Mouse (Mus musculus) E14TG2a.4 (cell line): Measurements from ENCODE around the gene Pbld2.
A peak's percentile ranks its signal among the peaks of the same experiment; 100 is the strongest.

Experiments
- H3K27me3 ChIP-seq: 2 replicates; pipeline ENCODE4 v1.6.1; 2014; ENCODE audit warnings: low read length, control low read depth; ENCODE audit not compliant: insufficient read depth
- H3K36me3 ChIP-seq: 2 replicates; pipeline ENCODE4 v1.6.1; 2014; ENCODE audit warnings: low read length, control low read depth; ENCODE audit not compliant: insufficient read depth
- H3K4me1 ChIP-seq: replicated peaks from 2 replicates; pipeline ENCODE4 v1.6.1; 2014; ENCODE audit warnings: low read depth, low read length, control low read depth
- H3K4me3 ChIP-seq: replicated peaks from 2 replicates; pipeline ENCODE4 v1.5.1; 2014; ENCODE audit warnings: mild to moderate bottlenecking, low read length
- H3K9me3 ChIP-seq: 2 replicates; pipeline ENCODE4 v1.6.1; 2014; ENCODE audit warnings: low read length, control low read depth
- CTCF ChIP-seq: conservative IDR thresholded peaks from 2 replicates; pipeline ENCODE4 v1.5.1; 2014; ENCODE audit warnings: low read length
- NANOG ChIP-seq: IDR thresholded peaks from 2 replicates; pipeline ENCODE4 v1.6.1; 2014; ENCODE audit warnings: borderline replicate concordance, low read length, mixed read lengths
- POU5F1 ChIP-seq: IDR thresholded peaks from 2 replicates; pipeline ENCODE4 v1.6.1; 2014; ENCODE audit warnings: low read length, borderline replicate concordance

The Pbld2 gene

GRCm38 (mm10) chr10:63022541-63023120 is 1.5 kb upstream of the Pbld2 start:
- H3K4me1 ChIP-seq: peaks cover 54% of the 10 kb centered on the region
- H3K4me3 ChIP-seq: peak overlapping the region; percentile 98
- no peaks in the 10 kb centered on the region for H3K27me3 ChIP-seq
- peaks cover 27% of the 10 kb centered on the region for H3K36me3 ChIP-seq
- no peak for TF ChIP-seq NANOG
- no peak for TF ChIP-seq POU5F1
- TF ChIP-seq CTCF: no peak
- H3K9me3 ChIP-seq: no peaks in the 10 kb centered on the region

- TF ChIP-seq POU5F1 (no peak), CTCF (no peak), NANOG (no peak)
- H3K4me3 ChIP-seq: peak overlapping the region; percentile 98
- H3K27me3 ChIP-seq: no peaks in the 10 kb centered on the region
- peaks cover 22% of the 10 kb centered on the region; the same call in 1 of the 2 replicates for H3K36me3 ChIP-seq
- H3K9me3 ChIP-seq: no peaks in the 10 kb centered on the region
- H3K4me1 ChIP-seq: peaks cover 59% of the 10 kb centered on the region
Measured at GRCm38 (mm10) chr10:63023121-63023748, 880 bp upstream of the Pbld2 start.

GRCm38 (mm10) chr10:63024580-63024910 is 430 bp downstream of the Pbld2 start:
- peaks cover 12% of the 10 kb centered on the region; the same call in 1 of the 2 replicates for H3K36me3 ChIP-seq
- H3K4me3 ChIP-seq: peak overlapping the region; percentile 98
- no peaks in the 10 kb centered on the region for H3K27me3 ChIP-seq
- peaks cover 60% of the 10 kb centered on the region for H3K4me1 ChIP-seq
- TF ChIP-seq NANOG: no peak
- no peak for TF ChIP-seq CTCF
- no peak for TF ChIP-seq POU5F1
- H3K9me3 ChIP-seq: no peaks in the 10 kb centered on the region

GRCm38 (mm10) chr10:63025016-63025415 is 901 bp downstream of the Pbld2 start:
- Histone ChIP-seq H3K4me1 (peaks cover 59% of the 10 kb centered on the region), H3K27me3 (no peaks in the 10 kb centered on the region), H3K36me3 (peaks cover 11% of the 10 kb centered on the region; the same call in 1 of the 2 replicates), H3K9me3 (no peaks in the 10 kb centered on the region), H3K4me3 (peak overlapping the region; percentile 98)
- TF ChIP-seq POU5F1 (no peak), CTCF (no peak), NANOG (no peak)

GRCm38 (mm10) chr10:63025491-63026011 is 1.4 kb downstream of the Pbld2 start:
- no peak for TF ChIP-seq POU5F1
- no peak for TF ChIP-seq CTCF
- TF ChIP-seq NANOG: no peak
- H3K4me1 ChIP-seq: peaks cover 54% of the 10 kb centered on the region
- no peaks in the 10 kb centered on the region for H3K27me3 ChIP-seq

GRCm38 (mm10) chr10:63026156-63026794 is 2.2 kb downstream of the Pbld2 start:
- Histone ChIP-seq H3K4me3 (no peak overlapping the region), H3K4me1 (peaks cover 49% of the 10 kb centered on the region), H3K36me3 (peaks cover 4% of the 10 kb centered on the region; the same call in 1 of the 2 replicates), H3K27me3 (no peaks in the 10 kb centered on the region), H3K9me3 (no peaks in the 10 kb centered on the region)
- no peak for TF ChIP-seq NANOG
- TF ChIP-seq POU5F1: no peak
- TF ChIP-seq CTCF: no peak

More at GRCm38 (mm10) chr10:63025491-63026011, 1.4 kb downstream of the Pbld2 start:
- H3K9me3 ChIP-seq: no peaks in the 10 kb centered on the region
- H3K36me3 ChIP-seq: peaks cover 9% of the 10 kb centered on the region; the same call in 1 of the 2 replicates
- H3K4me3 ChIP-seq: peak overlapping the region; percentile 98

- Histone ChIP-seq H3K27me3 (no peaks in the 10 kb centered on the region), H3K36me3 (peaks cover 3% of the 10 kb centered on the region; the same call in 1 of the 2 replicates), H3K9me3 (no peaks in the 10 kb centered on the region), H3K4me1 (peaks cover 44% of the 10 kb centered on the region), H3K4me3 (no peak overlapping the region)
- TF ChIP-seq POU5F1: no peak
- no peak for TF ChIP-seq NANOG
- no peak for TF ChIP-seq CTCF
Measured at GRCm38 (mm10) chr10:63026795-63027160, 2.7 kb downstream of the Pbld2 start.
